Mouse (Mus musculus) cerebellum, adult 8-10 months (tissue): ENCODE results near the gene Adcy7.

Experiments
- DNase-seq: peaks from one replicate; pipeline ENCODE4 v3.0.0; 2022

Gene Adcy7

DNA sequence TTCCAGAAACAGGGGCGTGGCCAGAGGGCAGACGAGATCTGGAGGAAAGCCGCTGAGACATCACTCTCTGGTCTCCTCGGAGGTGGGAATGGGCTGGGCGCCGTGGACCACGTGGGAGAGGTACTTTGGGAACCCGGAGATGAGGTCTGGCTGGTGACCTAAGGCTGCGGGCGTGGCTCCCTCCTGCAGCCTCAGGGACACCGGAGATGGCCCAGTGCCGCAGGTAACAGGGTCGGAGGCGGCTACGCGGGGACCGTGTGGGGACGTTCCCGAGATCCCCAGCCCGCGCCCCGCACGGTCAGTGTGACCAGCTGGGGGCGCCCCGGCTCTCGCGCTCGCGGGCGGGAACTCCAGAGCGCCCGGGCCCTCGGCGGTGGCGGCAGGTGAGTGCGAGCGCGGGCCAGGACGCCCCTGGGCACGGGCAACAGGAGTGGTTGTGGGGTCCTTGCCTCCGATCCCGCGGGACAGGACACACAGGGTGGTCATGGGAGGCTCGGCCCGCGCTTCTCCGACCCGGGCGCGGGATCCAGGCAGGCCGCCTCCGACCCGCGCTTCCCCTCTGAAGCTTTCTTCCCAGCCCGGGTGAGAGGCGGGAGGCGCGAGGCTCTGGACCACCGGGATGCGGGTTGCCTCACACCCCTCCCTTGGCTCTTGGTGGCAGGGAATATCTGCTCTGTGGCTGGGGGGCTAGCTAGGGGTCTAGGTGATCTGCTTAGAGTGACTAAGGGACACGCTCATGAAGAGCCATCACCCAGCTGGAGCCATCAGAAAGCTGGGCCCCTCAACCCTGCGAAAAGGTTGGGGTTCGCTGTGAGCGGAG is at the start of gene Adcy7:
Gene Adcy7, plus strand, starts transcription at position 173 of the 820 bp plus-strand sequence.
- peak; percentile 63 for DNase-seq

GRCm38 (mm10) chr8:88225358-88225757 is 46.8 kb upstream of the Adcy7 start:
- DNase-seq: no peak

DNA sequence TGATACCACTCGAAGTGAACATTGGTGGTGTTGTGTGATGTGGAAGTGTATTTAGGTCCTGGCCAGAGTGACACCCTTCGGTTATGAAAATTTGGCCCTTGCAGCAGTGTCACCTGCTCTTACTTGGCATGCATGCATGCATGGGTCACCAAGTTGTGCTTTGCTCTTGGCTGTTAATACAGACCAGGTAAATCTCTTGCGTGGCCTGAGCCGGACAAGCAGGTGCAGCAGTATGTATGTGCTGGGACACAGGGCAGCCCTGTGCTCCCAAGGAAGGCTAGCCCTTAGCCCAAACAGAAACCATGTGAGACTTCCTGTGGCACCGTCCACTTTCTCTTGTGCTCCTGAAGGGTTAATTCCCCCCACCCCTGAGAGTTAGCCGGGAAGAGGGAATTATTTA is 44.4 kb upstream of the Adcy7 start:
- DNase-seq: no peak

DNA sequence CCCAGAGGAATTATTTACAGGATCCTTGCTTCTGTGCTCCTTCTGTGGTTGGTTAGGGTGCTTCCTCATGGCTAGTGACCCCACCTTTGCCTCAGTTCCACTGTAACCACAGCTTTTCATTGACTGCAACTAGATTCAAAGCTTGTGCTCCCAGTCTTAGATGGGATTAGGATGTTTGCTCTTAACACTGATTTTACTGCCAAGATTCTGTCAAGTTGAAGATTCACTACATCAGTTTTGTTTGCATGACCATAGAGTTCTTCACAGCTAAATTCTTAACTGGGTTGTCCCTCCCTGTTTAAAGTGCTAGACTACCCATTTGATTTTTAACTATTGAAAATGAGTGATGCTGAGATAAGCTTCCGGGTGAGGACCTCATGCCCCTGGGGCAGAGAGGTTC is 43.9 kb upstream of the Adcy7 start:
- DNase-seq: no peak

DNA sequence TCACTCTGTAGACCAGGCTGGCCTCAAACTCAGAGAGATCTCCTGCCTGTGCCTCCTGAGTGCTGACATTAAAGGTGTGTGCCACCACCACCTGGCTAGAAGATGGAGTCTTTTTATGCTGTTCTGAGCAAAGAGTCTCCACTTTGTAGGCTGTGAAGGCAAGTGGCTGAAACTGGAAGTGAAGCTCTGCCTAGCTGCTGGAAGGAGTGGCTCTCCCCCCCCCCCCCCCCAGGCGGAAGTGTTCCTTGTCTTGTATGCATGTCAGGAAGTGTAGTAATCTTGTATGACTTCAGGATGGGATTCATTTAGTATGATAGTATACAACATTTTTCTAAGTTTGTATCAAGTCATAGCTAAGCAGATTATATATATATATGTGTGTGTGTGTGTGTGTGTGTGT is 43.4 kb upstream of the Adcy7 start:
- DNase-seq: no peak

DNA sequence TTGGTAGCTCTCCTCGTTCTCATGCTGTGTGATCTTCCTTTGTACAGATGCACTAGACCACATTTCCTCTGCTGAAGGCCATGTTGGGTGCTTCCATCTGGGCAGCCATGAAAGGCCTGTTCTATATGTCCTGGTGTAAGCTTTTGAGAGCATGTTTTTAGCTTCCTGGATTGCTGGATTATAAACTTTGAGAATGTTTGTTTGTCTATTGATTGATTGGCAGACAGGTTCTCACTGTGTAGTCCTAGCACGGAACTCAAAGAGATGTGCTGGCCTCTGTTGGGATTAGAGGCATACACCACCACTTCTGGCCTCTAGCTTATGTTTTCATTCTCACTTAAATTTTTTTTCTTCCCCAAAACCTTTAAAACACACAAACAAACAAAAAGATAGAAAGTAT is 35.5 kb upstream of the Adcy7 start:
- DNase-seq: no peak

DNA sequence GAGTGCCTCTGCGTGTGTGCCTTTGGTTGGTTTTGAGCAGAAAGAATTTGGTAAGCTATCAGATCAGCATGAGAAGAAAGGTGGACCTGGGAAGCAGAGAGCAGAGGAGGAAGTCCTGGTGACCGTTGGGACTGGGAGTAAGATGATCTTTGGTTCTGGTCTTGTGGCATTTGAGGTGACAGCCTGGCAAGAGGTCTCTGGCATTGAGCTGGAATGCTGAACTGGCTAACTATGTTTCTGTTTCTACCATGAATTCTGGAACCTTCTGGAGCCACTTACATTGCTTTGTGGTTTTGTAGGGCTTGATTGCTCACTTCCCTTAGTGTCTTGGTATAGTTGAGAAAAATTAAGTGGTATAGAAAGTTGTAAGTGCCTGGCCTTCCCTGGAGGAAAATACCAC is 34.6 kb upstream of the Adcy7 start:
- no peak for DNase-seq

DNA sequence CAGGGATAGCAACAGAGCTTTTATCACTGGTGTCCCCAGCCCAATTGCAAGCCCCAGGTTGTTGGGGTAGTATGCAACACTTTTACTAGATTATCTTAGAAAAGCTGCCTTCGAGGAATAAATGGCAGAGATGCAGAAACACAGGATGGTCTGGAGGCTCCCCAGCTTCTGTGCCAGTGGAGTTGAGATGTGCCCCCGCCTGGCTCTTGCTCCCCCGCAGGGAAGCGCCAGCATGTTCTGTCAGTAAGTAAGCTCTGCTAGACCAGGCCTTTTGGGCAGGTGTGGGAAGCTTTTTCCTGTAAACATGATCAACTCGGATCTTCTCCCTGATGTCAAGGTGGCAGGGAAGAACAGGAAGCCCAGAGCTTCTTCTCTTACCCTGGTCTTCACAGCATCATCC is 32.9 kb upstream of the Adcy7 start:
- no peak for DNase-seq

- no peak for DNase-seq
These were observed 30.3 kb upstream of the Adcy7 start for GRCm38 (mm10) chr8:88241871-88242270.

DNA sequence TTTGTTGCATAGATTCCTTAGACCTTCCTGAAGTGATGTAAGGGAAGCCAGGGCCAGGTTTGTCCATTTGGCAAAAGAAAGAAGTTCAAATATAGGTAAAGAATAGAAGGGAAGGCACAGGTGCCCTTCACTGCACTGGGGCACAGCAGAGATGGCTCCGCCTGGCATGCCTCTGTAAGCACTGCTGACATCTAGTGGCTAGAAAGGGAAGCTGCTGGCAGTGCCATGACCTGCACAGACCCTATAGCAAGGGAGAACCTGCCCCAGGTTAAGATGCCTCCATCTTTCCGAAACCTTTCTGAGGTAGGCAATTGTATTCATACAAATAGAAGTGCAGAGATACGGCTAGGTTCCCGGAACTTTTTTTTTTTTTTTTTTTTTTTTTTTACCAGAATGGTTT is 27.9 kb upstream of the Adcy7 start:
- peak; percentile 53 for DNase-seq

- no peak for DNase-seq
These were observed 19.4 kb upstream of the Adcy7 start for GRCm38 (mm10) chr8:88252791-88253190.

DNA sequence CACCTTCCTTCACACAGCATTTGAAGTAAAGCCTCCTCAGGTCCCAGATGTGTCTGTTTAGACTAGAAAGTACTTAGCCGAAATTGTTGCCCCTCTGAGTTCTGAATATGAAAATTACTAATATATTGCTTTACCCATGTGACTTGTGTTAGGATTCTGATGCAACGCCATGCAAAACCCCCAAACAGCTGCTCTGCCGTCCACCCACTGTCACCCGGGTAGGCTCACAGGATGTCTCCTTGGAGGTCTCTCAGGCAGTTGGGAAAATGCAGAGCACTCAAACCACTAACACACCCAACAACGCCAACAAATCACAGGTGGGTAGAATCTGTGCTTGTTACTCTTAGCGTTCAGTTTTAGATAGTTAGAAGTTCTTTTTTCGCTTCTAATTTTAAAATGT is 17.2 kb upstream of the Adcy7 start:
- no peak for DNase-seq

DNA sequence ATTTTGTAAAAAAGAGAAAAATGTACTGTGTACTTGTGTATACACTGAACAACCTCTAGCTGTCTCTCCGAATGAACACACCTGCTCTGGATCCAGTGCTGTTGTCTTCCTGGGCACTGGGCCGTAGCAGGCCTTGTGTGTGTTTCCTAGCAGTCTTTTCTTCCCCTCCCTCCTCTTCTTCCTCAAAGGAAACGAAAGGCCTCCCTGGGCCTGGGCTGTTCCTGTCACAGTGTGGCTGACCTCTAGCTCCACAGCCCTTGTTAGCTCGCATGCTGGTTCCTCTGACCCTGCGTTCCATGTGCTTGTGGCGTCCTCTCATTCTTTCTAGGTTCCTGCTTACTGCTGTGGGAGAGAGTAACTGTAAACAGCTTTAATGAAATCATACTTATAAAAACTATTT is 14.2 kb upstream of the Adcy7 start:
- no peak for DNase-seq

DNA sequence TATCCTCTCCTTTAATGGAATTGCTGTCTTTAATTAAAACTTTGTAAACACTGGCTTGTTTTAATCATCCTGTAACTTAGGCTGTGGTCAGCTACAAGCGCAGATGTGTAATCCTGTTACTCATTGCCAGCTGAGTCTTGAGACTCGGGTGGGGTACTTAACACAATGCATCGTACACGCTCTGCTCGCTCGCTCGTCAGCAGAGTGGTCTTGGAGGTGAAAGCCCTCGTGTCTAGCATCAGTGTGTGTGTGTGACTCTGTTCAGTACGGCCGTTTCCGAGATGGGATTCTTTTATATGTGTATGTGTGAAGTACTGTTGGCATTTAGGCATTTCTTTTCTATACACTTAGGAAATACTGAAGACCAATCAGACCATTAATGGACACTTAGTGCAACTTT is 13.7 kb upstream of the Adcy7 start:
- no peak for DNase-seq

- DNase-seq: no peak
These were observed 11.7 kb upstream of the Adcy7 start for GRCm38 (mm10) chr8:88260466-88260980.

DNA sequence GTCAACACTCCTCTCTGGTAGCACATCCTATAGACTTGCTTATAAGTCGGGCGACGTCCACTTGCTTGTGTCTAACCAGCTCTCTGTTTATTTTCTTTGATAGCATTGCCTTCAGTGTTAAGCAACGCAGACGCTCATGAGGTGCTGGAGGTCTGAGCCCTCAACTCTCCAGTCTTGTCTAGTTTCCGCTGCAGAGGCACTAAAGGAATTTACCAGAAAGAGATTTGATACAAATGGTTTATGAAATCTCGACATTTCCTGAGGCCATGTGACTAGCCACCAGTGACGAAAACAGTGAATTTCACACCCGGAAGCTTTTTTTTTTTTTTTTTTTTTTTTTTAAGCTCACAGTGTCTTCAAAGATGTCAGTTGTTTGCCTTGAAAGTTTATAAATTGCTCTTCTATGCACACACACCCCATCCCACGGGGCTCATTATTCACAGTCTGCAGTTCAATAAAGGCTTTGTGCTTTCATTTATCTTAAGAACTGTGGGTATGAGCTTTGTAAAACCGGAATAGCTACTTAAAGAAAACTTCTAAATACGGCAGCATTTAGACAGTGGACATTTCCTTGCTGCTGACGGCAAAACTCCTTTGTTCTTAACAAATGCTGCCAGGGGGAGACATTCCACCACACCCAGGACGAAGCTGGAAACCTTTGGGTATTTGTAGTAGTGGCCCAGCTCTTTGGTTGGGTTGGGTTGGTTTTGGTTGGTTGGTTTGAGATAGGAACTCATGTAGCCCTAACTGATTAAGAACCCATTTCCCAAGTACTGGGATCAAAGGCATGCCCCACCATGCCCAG is 9.2 kb upstream of the Adcy7 start:
- DNase-seq: no peak

GRCm38 (mm10) chr8:88265511-88265910 is 6.7 kb upstream of the Adcy7 start:
- DNase-seq: no peak

GRCm38 (mm10) chr8:88266170-88266800 is 5.9 kb upstream of the Adcy7 start:
- DNase-seq: peak; percentile 79

- DNase-seq: no peak
These were observed 5.3 kb upstream of the Adcy7 start for GRCm38 (mm10) chr8:88266801-88267403.

- DNase-seq: no peak
These were observed 2.9 kb upstream of the Adcy7 start for GRCm38 (mm10) chr8:88269107-88269875.

DNA sequence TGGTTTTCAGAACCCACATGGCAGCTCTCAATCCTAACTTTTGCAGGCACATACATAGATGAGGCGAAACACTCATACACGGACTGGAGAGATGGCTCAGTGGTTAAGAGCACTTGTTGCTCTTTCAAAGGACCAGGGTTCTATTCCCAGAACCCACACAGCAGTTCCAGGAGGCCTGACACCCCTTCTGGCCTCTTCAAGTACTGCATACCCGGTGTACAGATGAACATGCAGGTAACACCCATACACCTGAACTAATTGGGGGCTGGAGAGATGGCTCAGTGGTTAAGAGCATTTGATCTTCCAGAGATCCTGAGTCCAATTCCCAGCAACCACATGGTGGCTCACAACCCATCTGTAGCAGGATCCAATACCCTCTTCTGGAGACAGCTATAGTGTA is 2.1 kb upstream of the Adcy7 start:
- no peak for DNase-seq

- DNase-seq: no peak
These were observed 838 bp downstream of the Adcy7 start for GRCm38 (mm10) chr8:88273051-88273430.
